Mouse (Mus musculus): ENCODE data around the gene Kcnab2. TPM values are rescaled to one million over a fixed set of nuclear protein-coding genes. Genes with fewer than 3 reads are reported as not detected.

Kcnab2 gene
- polyA plus RNA-seq, 1 experiment from 2014 or later = 2.7 TPM

DNA sequence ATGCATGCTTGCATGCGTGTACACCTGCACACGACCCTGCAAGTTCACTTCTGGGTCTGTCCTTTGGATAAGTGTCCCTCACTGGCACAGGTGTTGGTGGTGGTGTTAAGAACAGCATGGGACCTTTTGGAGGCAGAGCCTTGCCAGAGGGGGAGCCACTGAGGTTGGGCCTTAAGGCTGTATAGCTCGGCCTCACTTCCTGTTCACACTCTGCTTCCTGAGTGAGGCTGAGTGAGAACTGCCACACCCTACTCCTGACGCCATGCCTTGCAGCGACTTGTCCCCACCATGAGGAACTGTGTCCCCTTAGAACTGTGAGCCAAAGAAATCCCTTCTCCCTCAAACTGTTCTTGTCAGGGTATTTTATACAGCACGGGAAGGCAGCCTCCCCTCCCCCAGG is 26.3 kb downstream of the Kcnab2 start:
- Histone ChIP-seq H3K36me3 (ENCODE audit: control insufficient read depth, insufficient read depth, low read length) (no peaks in the 10 kb centered on the region), H3K4me3 (ENCODE audit: control insufficient read depth in 1 of 2, insufficient read depth in 1 of 2, low read depth in 1 of 2, low read length in 2 of 2) (no peak overlapping the region), H3K27ac (replicated peaks in 1 of 2; ENCODE audit: control insufficient read depth in 1 of 2, insufficient read depth in 1 of 2, low read depth in 2 of 2, low read length in 2 of 2) (no peak overlapping the region), H3K9me3 (ENCODE audit: control insufficient read depth, low read length) (peaks cover 4% of the 10 kb centered on the region; the same call in 1 of the 2 replicates), H3K9ac (ENCODE audit: low read length) (no peak overlapping the region), H3K4me2 (ENCODE audit: low read length) (no peak overlapping the region), H3K27me3 (ENCODE audit: control insufficient read depth, insufficient read depth, low read length) (0 out of 2 replicates have a peak, but pooled peaks cover 3% of the 10 kb centered on the region), H3K4me1 (ENCODE audit: control insufficient read depth in 2 of 2, insufficient read depth in 2 of 2, low read length in 2 of 2) (peaks cover 0 to 3% of the 10 kb centered on the region in 2 experiments; a peak in 1 of 4 replicates)
- 74% methylated on average over 6 of the region's 6 CpGs for WGBS
- ATAC-seq (ENCODE audit: insufficient number of reproducible peaks, insufficient read depth, low FRiP score, low read depth) = no peak

DNA sequence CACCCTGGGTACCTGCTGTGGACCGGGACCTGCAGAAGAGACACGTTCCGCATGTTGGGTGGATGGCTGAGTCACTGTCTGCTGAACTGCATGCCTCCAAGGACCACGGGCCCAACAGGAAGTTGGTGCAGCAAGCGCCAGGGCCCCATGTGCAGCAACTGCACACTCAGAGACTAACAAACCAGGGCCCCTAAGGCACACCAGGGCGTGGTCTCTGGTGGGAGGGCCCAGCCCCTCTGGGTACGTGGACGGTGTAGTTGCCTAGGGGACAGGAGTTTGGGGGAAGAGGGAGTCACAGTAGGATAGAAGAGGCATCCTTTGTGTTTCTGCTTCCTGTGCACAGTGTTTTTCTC is 29.0 kb downstream of the Kcnab2 start:
- ATAC-seq (ENCODE audit: insufficient number of reproducible peaks, insufficient read depth, low FRiP score, low read depth) = no peak
- Histone ChIP-seq H3K4me2 (ENCODE audit: low read length) (no peak overlapping the region), H3K4me3 (ENCODE audit: control insufficient read depth in 1 of 2, insufficient read depth in 1 of 2, low read depth in 1 of 2, low read length in 2 of 2) (no peak overlapping the region), H3K27ac (replicated peaks in 1 of 2; ENCODE audit: control insufficient read depth in 1 of 2, insufficient read depth in 1 of 2, low read depth in 2 of 2, low read length in 2 of 2) (no peak overlapping the region), H3K27me3 (ENCODE audit: control insufficient read depth, insufficient read depth, low read length) (no peaks in the 10 kb centered on the region), H3K9me3 (ENCODE audit: control insufficient read depth, low read length) (peaks cover 4% of the 10 kb centered on the region; the same call in 1 of the 2 replicates), H3K36me3 (ENCODE audit: control insufficient read depth, insufficient read depth, low read length) (no peaks in the 10 kb centered on the region), H3K4me1 (ENCODE audit: control insufficient read depth in 2 of 2, insufficient read depth in 2 of 2, low read length in 2 of 2) (no peaks in the 10 kb centered on the region; a peak in 2 of 4 replicates), H3K9ac (ENCODE audit: low read length) (no peak overlapping the region)
- WGBS = 70% methylated on average over 8 of the region's 8 CpGs

DNA sequence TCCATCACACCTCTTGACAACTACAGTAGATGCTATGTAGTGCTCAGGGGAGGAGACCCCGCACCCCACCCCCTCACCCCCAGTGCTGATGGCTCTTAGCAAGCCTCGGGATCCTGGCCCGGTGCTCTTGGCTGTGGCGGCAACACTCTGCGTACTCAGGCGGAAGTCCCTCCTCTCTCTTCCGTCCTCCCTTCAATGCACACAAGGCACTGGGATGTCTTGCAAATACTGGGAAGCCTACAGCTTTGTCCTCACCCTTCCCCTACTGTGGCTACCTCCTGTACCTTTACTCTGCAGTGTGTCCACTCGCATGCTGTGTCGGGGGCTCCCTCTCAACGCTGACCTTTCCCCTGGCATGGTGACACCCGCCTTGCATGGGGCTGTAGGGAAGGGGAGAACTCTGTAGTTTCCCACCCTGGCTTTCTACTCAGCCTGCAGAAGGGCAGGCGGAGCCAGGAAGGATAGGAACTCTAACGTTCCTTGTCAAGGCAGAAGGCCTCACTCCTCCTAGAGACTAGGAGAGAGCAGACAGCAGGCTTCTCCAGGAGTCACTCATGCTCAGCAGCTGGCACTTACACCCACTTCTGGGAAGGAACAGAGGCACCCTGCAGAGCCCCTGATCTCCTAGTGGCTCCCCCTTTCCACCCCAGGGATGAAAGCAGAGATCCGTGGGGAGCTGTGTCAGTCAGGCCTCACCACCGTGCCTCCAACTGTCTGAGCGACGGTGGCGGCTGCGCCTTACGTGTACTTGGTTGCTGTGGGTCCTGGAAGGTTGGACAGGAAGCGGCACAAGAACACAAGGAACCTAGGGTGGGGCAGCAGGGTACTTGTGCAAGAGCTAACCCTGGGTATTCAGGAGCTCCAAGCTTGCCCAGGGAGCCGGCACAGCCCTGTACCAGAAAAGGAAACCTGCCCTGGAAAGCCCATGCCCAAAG is 29.7 kb downstream of the Kcnab2 start:
- H3K4me2 ChIP-seq (ENCODE audit: low read length) = no peak overlapping the region
- 79% methylated on average over 22 of the region's 22 CpGs for WGBS
- H3K4me3 ChIP-seq (ENCODE audit: control insufficient read depth in 1 of 2, insufficient read depth in 1 of 2, low read depth in 1 of 2, low read length in 2 of 2) = no peak overlapping the region
- peaks cover 4% of the 10 kb centered on the region; the same call in 1 of the 2 replicates for H3K9me3 ChIP-seq (ENCODE audit: control insufficient read depth, low read length)
- H3K9ac ChIP-seq (ENCODE audit: low read length) = no peak overlapping the region
- H3K36me3 ChIP-seq (ENCODE audit: control insufficient read depth, insufficient read depth, low read length) = no peaks in the 10 kb centered on the region
- ATAC-seq (ENCODE audit: insufficient number of reproducible peaks, insufficient read depth, low FRiP score, low read depth) = no peak
- H3K27me3 ChIP-seq (ENCODE audit: control insufficient read depth, insufficient read depth, low read length) = no peaks in the 10 kb centered on the region
- H3K4me1 ChIP-seq (ENCODE audit: control insufficient read depth in 2 of 2, insufficient read depth in 2 of 2, low read length in 2 of 2) = no peaks in the 10 kb centered on the region; a peak in 2 of 4 replicates
- no peak overlapping the region for H3K27ac ChIP-seq (replicated peaks in 1 of 2; ENCODE audit: control insufficient read depth in 1 of 2, insufficient read depth in 1 of 2, low read depth in 2 of 2, low read length in 2 of 2)

DNA sequence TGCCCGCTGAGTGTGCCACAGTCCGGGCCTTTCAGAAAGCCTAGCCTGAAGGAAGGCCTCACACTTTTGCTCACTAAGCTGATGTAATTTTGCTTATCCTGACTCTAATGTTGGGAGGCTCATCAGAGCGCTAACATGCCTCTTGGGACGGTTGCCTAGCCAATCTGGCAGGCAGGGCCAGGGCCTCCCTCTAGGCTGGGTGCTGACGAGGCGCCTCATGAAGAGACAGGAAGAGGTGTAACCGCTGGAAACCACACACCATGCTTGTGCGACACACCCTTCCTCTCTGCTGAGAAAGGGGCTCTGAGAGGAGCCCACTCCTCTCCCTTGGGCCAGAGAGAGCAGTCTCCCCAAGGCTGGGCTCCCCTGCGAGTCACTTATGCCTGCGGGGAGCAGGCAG is 31.5 kb downstream of the Kcnab2 start:
- H3K36me3 ChIP-seq (ENCODE audit: control insufficient read depth, insufficient read depth, low read length) = no peaks in the 10 kb centered on the region
- no peaks in the 10 kb centered on the region; a peak in 2 of 4 replicates for H3K4me1 ChIP-seq (ENCODE audit: control insufficient read depth in 2 of 2, insufficient read depth in 2 of 2, low read length in 2 of 2)
- no peaks in the 10 kb centered on the region for H3K27me3 ChIP-seq (ENCODE audit: control insufficient read depth, insufficient read depth, low read length)
- no peak for ATAC-seq (ENCODE audit: insufficient number of reproducible peaks, insufficient read depth, low FRiP score, low read depth)
- 69% methylated on average over 10 of the region's 10 CpGs for WGBS
- no peak overlapping the region for H3K4me3 ChIP-seq (ENCODE audit: control insufficient read depth in 1 of 2, insufficient read depth in 1 of 2, low read depth in 1 of 2, low read length in 2 of 2)
- H3K4me2 ChIP-seq (ENCODE audit: low read length) = no peak overlapping the region
- H3K9ac ChIP-seq (ENCODE audit: low read length) = no peak overlapping the region
- H3K27ac ChIP-seq (replicated peaks in 1 of 2; ENCODE audit: control insufficient read depth in 1 of 2, insufficient read depth in 1 of 2, low read depth in 2 of 2, low read length in 2 of 2) = no peak overlapping the region
- no peaks in the 10 kb centered on the region for H3K9me3 ChIP-seq (ENCODE audit: control insufficient read depth, low read length)

DNA sequence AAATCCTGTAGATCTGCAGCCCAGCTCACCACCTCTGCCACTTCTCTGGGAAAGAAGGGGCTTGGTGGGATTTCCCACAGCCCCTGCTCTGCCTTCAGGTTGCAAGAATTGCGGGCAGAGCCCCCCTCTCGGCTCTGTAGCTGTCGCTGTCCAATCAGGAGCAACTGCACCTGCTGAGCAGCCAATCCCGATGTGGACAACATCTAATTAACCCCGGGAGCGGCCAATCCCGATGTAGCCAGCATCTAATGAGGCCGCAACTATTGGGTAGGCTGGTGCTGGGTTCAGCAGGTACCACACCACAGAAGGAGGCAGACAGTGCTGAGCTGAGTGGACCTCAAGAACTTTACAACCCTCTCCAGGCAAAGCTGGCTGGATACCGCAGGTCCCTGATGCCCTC is 36.1 kb downstream of the Kcnab2 start:
- H3K27ac ChIP-seq (replicated peaks in 1 of 2; ENCODE audit: control insufficient read depth in 1 of 2, insufficient read depth in 1 of 2, low read depth in 2 of 2, low read length in 2 of 2) = no peak overlapping the region
- H3K27me3 ChIP-seq (ENCODE audit: control insufficient read depth, insufficient read depth, low read length) = no peaks in the 10 kb centered on the region
- H3K9ac ChIP-seq (ENCODE audit: low read length) = no peak overlapping the region
- H3K36me3 ChIP-seq (ENCODE audit: control insufficient read depth, insufficient read depth, low read length) = no peaks in the 10 kb centered on the region
- H3K4me1 ChIP-seq (ENCODE audit: control insufficient read depth in 2 of 2, insufficient read depth in 2 of 2, low read length in 2 of 2) = no peaks in the 10 kb centered on the region; a peak in 2 of 4 replicates
- 31% methylated on average over 9 of the region's 9 CpGs for WGBS
- no peak for ATAC-seq (ENCODE audit: insufficient number of reproducible peaks, insufficient read depth, low FRiP score, low read depth)
- no peak overlapping the region for H3K4me2 ChIP-seq (ENCODE audit: low read length)
- no peaks in the 10 kb centered on the region for H3K9me3 ChIP-seq (ENCODE audit: control insufficient read depth, low read length)
- no peak overlapping the region for H3K4me3 ChIP-seq (ENCODE audit: control insufficient read depth in 1 of 2, insufficient read depth in 1 of 2, low read depth in 1 of 2, low read length in 2 of 2)

DNA sequence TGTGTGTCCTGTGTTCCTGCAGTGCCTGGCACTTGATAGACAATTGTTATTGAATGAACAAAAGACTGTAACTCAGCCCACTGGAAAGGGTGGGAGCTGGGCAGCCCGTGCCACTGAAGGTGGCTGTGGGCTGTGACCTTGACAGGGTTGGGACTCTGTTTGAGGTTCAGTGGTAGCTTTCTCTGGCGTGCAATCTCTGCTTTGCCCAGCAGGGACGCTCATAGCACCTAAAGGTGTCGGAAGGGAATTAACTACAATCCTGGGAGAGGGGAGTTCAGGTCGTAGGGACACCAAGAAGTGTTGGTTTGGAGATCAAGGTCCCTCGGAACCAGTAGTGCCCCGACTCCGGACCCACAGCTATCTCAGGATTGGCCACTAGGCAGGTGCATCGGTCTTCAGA is 36.8 kb downstream of the Kcnab2 start:
- ATAC-seq (ENCODE audit: insufficient number of reproducible peaks, insufficient read depth, low FRiP score, low read depth) = no peak
- no peaks in the 10 kb centered on the region; a peak in 2 of 4 replicates for H3K4me1 ChIP-seq (ENCODE audit: control insufficient read depth in 2 of 2, insufficient read depth in 2 of 2, low read length in 2 of 2)
- no peaks in the 10 kb centered on the region for H3K9me3 ChIP-seq (ENCODE audit: control insufficient read depth, low read length)
- no peak overlapping the region for H3K9ac ChIP-seq (ENCODE audit: low read length)
- H3K4me3 ChIP-seq (ENCODE audit: control insufficient read depth in 1 of 2, insufficient read depth in 1 of 2, low read depth in 1 of 2, low read length in 2 of 2) = no peak overlapping the region
- H3K27me3 ChIP-seq (ENCODE audit: control insufficient read depth, insufficient read depth, low read length) = no peaks in the 10 kb centered on the region
- no peaks in the 10 kb centered on the region for H3K36me3 ChIP-seq (ENCODE audit: control insufficient read depth, insufficient read depth, low read length)
- 58% methylated on average over 9 of the region's 9 CpGs for WGBS
- no peak overlapping the region for H3K4me2 ChIP-seq (ENCODE audit: low read length)
- no peak overlapping the region for H3K27ac ChIP-seq (replicated peaks in 1 of 2; ENCODE audit: control insufficient read depth in 1 of 2, insufficient read depth in 1 of 2, low read depth in 2 of 2, low read length in 2 of 2)

DNA sequence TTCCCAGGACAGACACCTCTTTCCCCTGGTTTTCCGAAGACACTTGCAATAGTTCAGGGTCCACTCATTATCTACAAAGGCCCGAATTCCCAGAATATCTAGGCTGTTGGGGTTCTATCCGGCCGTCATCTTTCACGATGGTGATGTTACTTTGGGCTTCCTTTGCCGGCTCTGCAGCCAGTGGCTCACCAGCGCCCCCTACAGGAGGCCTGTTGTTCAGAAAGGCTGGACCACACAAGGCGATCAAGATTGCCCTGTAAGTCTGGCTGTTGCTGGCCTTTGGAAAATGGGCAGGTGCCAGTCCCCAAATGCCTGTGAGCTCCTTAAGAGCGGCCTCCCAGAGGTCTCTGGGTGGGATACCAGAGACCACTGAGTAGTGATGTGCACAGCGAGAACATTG is 42.4 kb downstream of the Kcnab2 start:
- peak overlapping the region; percentile 56 for H3K4me2 ChIP-seq (ENCODE audit: low read length)
- WGBS = 11% methylated on average over 10 of the region's 10 CpGs
- H3K27ac ChIP-seq (replicated peaks in 1 of 2; ENCODE audit: control insufficient read depth in 1 of 2, insufficient read depth in 1 of 2, low read depth in 2 of 2, low read length in 2 of 2) = no peak overlapping the region
- no peak overlapping the region for H3K4me3 ChIP-seq (ENCODE audit: control insufficient read depth in 1 of 2, insufficient read depth in 1 of 2, low read depth in 1 of 2, low read length in 2 of 2)
- H3K27me3 ChIP-seq (ENCODE audit: control insufficient read depth, insufficient read depth, low read length) = peaks cover 11% of the 10 kb centered on the region
- no peaks in the 10 kb centered on the region for H3K36me3 ChIP-seq (ENCODE audit: control insufficient read depth, insufficient read depth, low read length)
- ATAC-seq (ENCODE audit: insufficient number of reproducible peaks, insufficient read depth, low FRiP score, low read depth) = no peak
- H3K9me3 ChIP-seq (ENCODE audit: control insufficient read depth, low read length) = no peaks in the 10 kb centered on the region
- no peak overlapping the region for H3K9ac ChIP-seq (ENCODE audit: low read length)
- H3K4me1 ChIP-seq (ENCODE audit: control insufficient read depth in 2 of 2, insufficient read depth in 2 of 2, low read length in 2 of 2) = peaks cover 0 to 3% of the 10 kb centered on the region in 2 experiments; a peak in 1 of 4 replicates

All from heart, embryonic 14.5 days (tissue).